Mouse (Mus musculus) activated CD4-positive, CD25-positive, alpha-beta regulatory T cell, adult 4 months (primary cell): ENCODE results near the gene Bicd2. TPM values are rescaled to one million over a fixed set of nuclear protein-coding genes. Genes with fewer than 3 reads are reported as not detected.

Source experiments
- ATAC-seq: one replicate; pipeline ENCODE4 v1.8.0; 2017
- polyA plus RNA-seq, 2 experiments: library from polyadenylated mRNA; unstranded; fragments of 100-300 nt; shearing (Covaris generic); gene quantifications; one replicate each; pipeline ENCODE4 v1.2.1; 2017

Gene Bicd2
- polyA plus RNA-seq, 2 experiments from 2014 or later = 5.8 to 6.2 TPM

- ATAC-seq = no peak
These were observed 61.2 kb downstream of the Bicd2 start for GRCm38 (mm10) chr13:49402628-49403027.

DNA sequence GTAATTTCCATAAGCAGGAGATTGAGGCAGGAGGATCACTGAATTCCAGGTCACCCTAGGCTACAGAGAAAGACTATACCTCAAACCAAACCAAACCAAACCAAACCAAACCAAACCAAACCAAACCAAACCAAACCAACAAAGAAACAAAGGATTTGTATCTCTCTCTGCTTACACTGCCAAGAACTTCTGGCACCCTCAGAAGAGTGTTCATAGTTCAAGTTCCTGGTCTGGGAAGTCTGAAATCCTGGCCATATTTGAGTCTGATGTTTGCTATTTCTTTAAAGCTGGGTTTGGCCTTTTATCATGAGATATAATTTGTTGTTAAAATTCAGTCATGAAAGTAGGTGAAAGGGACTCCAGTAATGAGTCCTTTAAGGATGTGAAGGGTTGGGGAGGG is 66.4 kb downstream of the Bicd2 start:
- no peak for ATAC-seq

GRCm38 (mm10) chr13:49420754-49421605 is 79.6 kb downstream of the Bicd2 start, which contains the start of gene Ippk:
Gene Ippk (plus strand): TSS chr13:49421249.
- ATAC-seq = peak; percentile 93

DNA sequence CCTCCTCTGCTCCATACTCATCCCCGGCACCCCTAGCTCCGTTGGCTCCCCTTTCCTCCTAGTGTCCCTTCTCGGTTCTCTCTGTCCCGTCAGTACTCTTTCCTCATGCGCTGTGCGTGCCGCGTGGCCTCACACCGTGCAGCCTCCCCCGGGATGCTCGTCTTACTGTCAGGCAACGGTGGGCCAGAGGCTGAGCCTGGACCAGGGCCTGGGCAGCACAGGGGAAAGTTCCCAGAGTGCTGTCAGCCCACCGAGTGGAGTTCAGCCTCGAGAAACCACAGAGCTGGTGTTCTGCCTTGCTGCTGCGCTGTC is 80.2 kb downstream of the Bicd2 start:
- peak; percentile 34 for ATAC-seq

- ATAC-seq = no peak
These were observed 80.6 kb downstream of the Bicd2 start for GRCm38 (mm10) chr13:49421959-49422358.

GRCm38 (mm10) chr13:49426736-49427135 is 85.4 kb downstream of the Bicd2 start:
- no peak for ATAC-seq

GRCm38 (mm10) chr13:49428042-49428675 is 86.8 kb downstream of the Bicd2 start:
- ATAC-seq = peak; percentile 32

DNA sequence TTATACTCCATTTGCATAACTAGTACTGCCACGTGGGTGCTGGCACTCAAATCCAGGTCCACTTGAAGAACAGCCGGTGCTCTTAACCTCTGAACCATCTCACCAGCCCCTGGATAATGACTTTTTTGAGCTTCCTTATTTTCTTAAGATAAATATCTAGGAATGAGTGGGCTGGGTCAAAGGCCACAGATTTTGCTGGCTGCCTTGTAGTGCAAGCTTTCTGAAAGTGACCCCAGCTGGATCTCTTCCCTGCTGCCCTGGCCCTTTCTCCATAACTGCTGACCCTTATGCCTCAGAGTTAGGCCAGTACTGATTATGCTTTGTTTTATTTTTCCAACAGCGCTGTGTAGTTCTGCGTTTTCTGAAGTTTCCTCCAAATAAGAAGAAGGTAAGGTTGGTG is 89.1 kb downstream of the Bicd2 start:
- ATAC-seq = no peak

GRCm38 (mm10) chr13:49433268-49434029 is 92.1 kb downstream of the Bicd2 start:
- ATAC-seq = no peak

DNA sequence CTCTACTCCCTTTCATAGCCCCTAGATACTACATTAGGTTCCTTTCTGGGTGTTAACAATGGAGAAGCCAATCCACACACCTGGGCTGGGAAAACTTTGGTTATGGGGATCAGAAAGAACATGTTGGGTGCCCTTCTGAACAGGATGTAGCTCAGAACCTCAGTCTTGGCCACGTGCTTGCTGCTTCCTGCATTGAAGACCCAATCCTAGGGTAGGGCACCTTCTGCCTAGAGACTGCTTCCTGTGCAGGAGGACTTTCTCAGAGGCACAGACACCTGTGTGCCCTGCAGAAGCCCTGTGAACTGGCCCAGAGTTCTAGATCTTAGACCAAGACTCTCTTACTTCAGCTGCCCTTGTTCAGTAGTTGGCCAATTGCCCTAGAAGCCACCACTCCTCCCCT is 94.4 kb downstream of the Bicd2 start:
- peak; percentile 73 for ATAC-seq

GRCm38 (mm10) chr13:49436170-49436569 is 94.8 kb downstream of the Bicd2 start:
- no peak for ATAC-seq

Other genes starting within 250 kb of the Bicd2 start
- not detected for gene Wnk2, start 193.6 kb upstream of the Bicd2 start, polyA plus RNA-seq
- 10 to 100 TPM; 30.1 to 36.9 TPM for gene Ninj1, start 154.1 kb upstream of the Bicd2 start, polyA plus RNA-seq
- gene Card19, start 125.5 kb upstream of the Bicd2 start, polyA plus RNA-seq = 10 to 100 TPM; 56.9 to 66.6 TPM
- 10 to 100 TPM; 61.0 to 67.4 TPM for gene Susd3, start 92.9 kb upstream of the Bicd2 start, polyA plus RNA-seq
- gene Fgd3, start 21.3 kb upstream of the Bicd2 start, polyA plus RNA-seq = 10 to 100 TPM; 11.5 to 13.7 TPM
- 1 to 10 TPM; 2.7 to 4.6 TPM for gene Ippk, start 79.7 kb downstream of the Bicd2 start, polyA plus RNA-seq
- gene Tes3-ps, start 151.7 kb downstream of the Bicd2 start, polyA plus RNA-seq = 1 to 10 TPM; 6.6 to 7.3 TPM
- gene Ecm2, start 163.2 kb downstream of the Bicd2 start, polyA plus RNA-seq = under 1 TPM; 0.08 to 0.26 TPM
- under 1 TPM; 0.27 to 0.46 TPM for gene Aspn, start 202.9 kb downstream of the Bicd2 start, polyA plus RNA-seq
- under 1 TPM; 0.41 to 0.65 TPM for gene Omd, start 240.9 kb downstream of the Bicd2 start, polyA plus RNA-seq